Mouse (Mus musculus): ENCODE results near the gene Intu.

The Intu gene

GRCm38 (mm10) chr3:40527976-40528950 is 2.8 kb upstream of the Intu start:
- in situ Hi-C loops (cut with MboI, MseI): loop anchor here (5.0 to 25.0 kb wide), 3 partner anchors 214 to 1034 kb away; partner anchors contain the start of genes Hspa4l and Jade1

- in situ Hi-C loops (cut with MboI, MseI): loop anchor here (5.0 to 25.0 kb wide), 3 partner anchors 213 to 1033 kb away; partner anchors contain the start of genes Hspa4l and Jade1
Observed at GRCm38 (mm10) chr3:40528958-40529357, 2.1 kb upstream of the Intu start.

DNA sequence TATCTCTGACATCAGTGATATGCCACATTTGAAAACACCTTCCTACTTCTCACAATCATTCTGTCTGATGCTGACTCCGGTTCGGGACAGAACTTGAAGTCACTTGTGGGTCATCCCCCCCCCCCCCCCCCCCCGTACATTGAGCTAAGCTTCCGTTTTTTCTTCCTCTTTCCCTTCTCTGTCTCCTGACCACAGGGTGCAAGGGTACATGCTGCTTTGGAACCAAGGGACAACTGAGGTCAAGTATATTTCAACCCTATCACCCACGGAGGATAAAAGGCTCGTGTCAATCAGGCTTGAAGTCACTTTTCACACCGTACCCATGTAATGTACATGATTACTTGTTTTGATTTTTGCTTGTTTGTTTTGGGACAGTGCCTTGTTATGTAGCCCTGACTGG is 241 bp upstream of the Intu start:
- in situ Hi-C loops (cut with MboI, MseI): loop anchor here (25.0 kb wide), 2 partner anchors 456 to 1031 kb away; partner anchors contain the start of gene Jade1

DNA sequence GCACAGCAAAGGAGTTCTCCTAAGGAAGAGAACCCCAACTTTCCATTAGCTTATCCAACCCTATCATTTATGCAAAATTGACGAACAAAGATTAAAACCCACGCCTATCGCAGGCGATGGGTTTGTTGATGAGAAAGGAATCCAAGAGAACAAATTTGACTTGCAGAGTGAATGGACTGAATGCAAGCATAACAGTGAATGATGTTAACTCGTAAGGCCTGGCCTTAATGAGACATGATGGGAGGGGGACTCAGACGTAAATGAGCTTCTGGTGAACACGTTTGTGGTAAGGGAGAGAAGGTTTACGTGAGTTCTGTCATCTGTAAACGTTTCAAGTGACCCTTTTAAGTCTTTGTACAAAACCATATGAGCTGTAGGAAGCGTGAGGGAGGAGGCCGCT is 1.2 kb downstream of the Intu start:
- in situ Hi-C loops (cut with MboI, MseI): loop anchor here (25.0 kb wide), 2 partner anchors 455 to 1030 kb away; partner anchors contain the start of gene Jade1

DNA sequence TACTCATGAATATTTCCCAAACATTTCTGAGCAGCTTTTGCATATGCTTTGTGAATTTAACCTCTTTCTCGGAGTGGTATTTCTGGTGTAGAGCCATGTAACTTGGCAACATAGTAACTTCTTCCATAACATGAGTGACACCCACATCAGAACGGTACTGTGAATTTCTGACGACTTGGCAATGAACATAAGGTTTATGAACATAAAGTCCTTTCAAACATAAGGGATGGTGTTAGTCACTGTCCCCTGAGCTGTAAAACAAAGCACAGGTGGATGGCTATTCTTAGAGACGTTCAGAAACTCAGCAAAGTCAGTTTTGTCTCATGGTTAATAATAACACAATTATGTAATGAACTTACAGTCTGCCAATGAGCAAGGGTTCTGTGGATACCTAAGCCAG is 3.1 kb downstream of the Intu start:
- in situ Hi-C loops (cut with MboI, MseI): loop anchor here (25.0 kb wide), 2 partner anchors 453 to 1028 kb away; partner anchors contain the start of gene Jade1

DNA sequence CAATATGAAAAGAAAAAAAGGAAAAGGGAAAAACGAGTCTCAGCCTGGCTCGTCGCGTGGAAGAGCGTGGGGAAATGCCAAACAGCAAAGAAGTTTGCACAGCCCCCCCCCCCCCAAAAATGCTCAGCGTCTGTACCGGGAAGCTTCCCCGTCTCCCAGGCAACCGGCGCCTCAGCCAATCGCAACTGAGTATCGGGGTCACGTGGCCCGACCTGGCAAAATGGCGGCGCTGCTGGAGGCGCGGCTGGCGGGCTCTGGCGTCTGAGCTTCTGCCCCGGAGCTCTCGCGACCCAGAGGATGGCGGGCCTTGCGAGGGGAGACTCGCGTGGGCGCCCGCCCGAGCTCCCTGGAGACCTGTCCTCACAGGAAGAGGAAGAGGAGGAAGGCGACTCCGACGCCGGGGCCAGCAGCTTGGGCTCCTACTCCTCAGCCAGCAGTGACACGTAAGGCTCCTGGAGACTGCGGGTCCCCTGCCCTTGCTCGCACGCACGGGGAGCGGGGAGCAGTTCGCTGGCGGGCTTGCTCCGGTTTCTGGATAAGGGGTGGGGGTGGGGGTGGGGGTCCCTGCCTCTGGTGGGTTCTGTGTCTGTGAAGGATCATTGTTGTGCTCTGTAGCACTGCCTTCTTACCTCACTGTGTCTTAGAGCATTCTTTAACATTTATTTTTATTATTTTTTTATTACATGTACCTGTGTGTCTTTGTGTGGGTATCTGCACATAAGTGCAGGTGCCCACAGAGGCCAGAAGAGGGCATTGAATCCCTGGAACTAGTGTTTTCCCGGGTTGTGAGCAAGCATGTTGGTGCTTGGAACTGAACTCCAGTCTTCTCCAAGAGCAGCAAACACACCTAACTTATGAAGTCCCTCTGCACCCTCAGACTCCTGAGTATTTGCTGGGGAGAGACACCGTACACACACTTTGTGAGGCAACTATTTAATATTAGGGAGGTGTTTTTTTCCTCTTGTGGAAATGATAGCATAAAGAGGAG is 9.8 kb downstream of the Intu start:
- in situ Hi-C loops (cut with MboI, MseI): loop anchor here (25.0 kb wide), 2 partner anchors 446 to 1021 kb away; partner anchors contain the start of gene Jade1

GRCm38 (mm10) chr3:40546621-40547020 is 15.5 kb downstream of the Intu start:
- in situ Hi-C loops (cut with MboI, MseI): loop anchor here (5.0 to 25.0 kb wide), 3 partner anchors 111 to 1016 kb away; partner anchors contain the start of gene Jade1

DNA sequence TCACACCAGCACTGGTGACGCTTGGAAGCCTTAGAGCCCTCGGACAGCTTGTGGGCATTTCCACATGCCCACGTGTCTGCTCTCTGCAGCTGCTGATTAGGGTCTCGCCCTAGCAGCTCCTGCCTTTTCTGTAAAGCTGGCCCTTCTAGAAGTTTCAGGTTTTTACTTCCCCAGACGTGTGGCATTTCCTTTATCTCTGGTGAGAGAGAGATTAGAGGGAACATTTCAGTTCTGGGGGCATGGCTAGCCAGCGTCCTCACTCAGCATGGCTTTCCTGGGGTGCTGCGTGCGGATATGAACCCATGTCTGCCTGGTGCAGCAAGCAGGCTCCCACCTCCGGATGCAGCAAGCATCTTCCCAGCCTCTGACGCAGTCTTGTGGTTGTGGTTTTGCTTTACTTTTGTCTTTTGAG is 121.9 kb downstream of the Intu start:
- in situ Hi-C loops (cut with MboI, MseI): loop anchor here (10.0 to 25.0 kb wide), 3 partner anchors 182 to 1791 kb away; no protein-coding TSS in a partner anchor

DNA sequence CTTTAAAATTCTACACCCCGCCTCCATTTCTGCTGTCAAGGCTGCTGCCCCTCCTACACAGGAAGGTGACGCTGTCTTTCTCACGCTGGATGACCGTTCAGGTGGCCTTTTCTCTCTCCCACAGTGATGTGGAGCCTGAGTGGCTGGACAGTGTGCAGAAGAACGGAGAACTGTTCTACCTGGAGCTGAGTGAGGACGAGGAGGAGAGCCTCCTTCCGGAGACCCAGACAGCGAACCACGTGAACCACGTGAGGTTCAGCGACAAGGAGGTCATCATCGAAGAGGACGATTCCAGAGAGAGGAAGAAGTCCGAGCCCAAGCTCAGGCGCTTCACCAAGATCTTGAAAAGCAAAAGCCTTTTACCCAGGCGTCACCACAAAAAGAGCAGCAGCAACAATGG is 122.5 kb downstream of the Intu start:
- in situ Hi-C loops (cut with MboI, MseI): loop anchor here (10.0 to 25.0 kb wide), 3 partner anchors 181 to 1791 kb away; no protein-coding TSS in a partner anchor

GRCm38 (mm10) chr3:40654028-40654427 is 122.9 kb downstream of the Intu start:
- in situ Hi-C loops (cut with MboI, MseI): loop anchor here (10.0 to 25.0 kb wide), 3 partner anchors 181 to 1792 kb away; no protein-coding TSS in a partner anchor

- in situ Hi-C loops (cut with MboI, MseI): loop anchor here (5.0 to 25.0 kb wide), 4 partner anchors 108 to 1793 kb away; no protein-coding TSS in a partner anchor
Observed at GRCm38 (mm10) chr3:40655571-40655970, 124.5 kb downstream of the Intu start.

- in situ Hi-C loops (cut with MboI, MseI): loop anchor here (5.0 to 25.0 kb wide), 4 partner anchors 109 to 1794 kb away; no protein-coding TSS in a partner anchor
Observed at GRCm38 (mm10) chr3:40656339-40656738, 125.3 kb downstream of the Intu start.

DNA sequence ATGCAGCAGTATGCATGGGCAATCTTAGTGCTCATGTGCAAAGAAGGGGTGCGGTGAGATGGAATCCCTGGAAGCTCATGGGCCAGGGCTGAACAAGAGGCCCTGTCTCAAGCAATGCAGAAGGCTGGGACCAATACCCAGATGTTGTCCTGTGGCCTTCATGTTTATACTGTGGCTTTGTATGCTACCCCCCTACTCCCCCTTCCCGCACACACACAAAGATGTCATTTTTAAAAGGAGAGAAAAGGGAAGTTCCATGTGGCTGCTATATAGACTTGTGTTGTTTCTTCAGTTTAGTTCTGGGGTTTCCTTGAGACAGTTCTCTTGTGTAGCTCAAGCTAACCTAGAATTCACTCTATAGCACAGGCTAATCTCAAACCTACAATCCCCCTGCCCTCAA is 129.1 kb downstream of the Intu start:
- in situ Hi-C loops (cut with MboI, MseI): loop anchor here (25.0 kb wide), 2 partner anchors 877 to 1798 kb away; no protein-coding TSS in a partner anchor

GRCm38 (mm10) chr3:40666109-40666508 is 135.0 kb downstream of the Intu start:
- in situ Hi-C loops (cut with MboI, MseI): loop anchor here (25.0 kb wide), 2 partner anchors 871 to 1804 kb away; no protein-coding TSS in a partner anchor

- in situ Hi-C loops (cut with MboI, MseI): loop anchor here (25.0 kb wide), 2 partner anchors 870 to 1805 kb away; no protein-coding TSS in a partner anchor
Observed at GRCm38 (mm10) chr3:40666861-40667719, 136.0 kb downstream of the Intu start.

DNA sequence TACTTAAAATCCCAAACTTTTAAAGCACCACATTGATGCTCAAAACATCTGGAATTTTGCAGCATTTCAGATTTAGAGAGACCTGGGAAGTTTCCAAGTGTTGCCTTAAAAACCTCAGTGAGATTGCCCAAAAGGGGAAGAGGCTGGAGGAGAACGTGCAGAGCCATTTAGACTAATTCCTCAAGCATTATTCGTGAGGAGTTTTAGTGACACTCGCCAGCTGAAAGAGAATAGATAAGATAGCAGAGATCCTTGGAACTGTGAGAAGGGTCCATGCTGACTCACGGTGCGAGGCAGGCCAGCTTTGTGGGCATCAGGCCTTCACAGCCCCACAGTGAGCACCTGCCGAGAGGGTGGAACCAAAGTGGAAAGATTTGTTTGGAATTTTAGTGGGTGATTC is 137.8 kb downstream of the Intu start:
- in situ Hi-C loops (cut with MboI, MseI): loop anchor here (25.0 kb wide), 2 partner anchors 868 to 1807 kb away; no protein-coding TSS in a partner anchor

- in situ Hi-C loops (cut with MboI, MseI): loop anchor here (25.0 kb wide), 2 partner anchors 868 to 1807 kb away; no protein-coding TSS in a partner anchor
Observed at GRCm38 (mm10) chr3:40669395-40669794, 138.3 kb downstream of the Intu start.

GRCm38 (mm10) chr3:40673515-40673914 is 142.4 kb downstream of the Intu start:
- in situ Hi-C loops (cut with MboI, MseI): loop anchor here (25.0 kb wide), 2 partner anchors 864 to 1811 kb away; no protein-coding TSS in a partner anchor

DNA sequence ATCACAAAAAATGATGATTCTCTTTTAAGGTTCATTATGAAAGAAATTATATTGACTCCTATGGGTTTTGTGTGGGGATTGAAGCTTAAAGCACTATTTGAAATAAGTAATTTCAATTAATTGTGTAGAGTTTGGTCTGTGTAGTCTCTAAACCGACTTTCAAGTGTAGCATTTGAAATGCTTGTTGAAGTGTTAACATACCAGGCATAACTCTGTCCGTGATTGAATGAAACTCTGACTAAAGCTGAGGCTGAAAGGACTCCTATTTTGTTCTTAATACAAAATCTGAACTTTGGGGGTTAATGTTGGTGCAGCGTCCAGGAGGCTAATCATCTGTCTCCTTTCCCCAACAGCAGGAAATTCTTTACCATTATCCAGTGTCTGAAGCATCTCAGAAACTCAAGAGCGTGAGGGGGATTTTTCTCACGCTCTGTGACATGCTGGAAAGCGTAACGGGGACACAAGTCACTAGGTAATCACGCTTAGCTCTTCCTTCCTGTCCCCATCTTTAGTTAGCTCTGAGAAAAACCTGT is 143.9 kb downstream of the Intu start:
- in situ Hi-C loops (cut with MboI, MseI): loop anchor here (25.0 kb wide), 3 partner anchors 862 to 1813 kb away; no protein-coding TSS in a partner anchor
